Mouse (Mus musculus) hindbrain, postnatal 0 days (tissue): Measurements from ENCODE around the gene Flad1. TPM values are rescaled to one million over a fixed set of nuclear protein-coding genes. Genes with fewer than 3 reads are reported as not detected.

Source experiments
- ATAC-seq: fragments of 200-750 bp; cut with Nextera tagmentation; 2 replicates; pipeline ENCODE4 v1.8.0; 2017; ENCODE audit warnings: mild to moderate bottlenecking, moderate TSS enrichment, moderate library complexity
- DNase-seq: peaks from one replicate; pipeline ENCODE4 v3.0.0-alpha.2; 2015; ENCODE audit warnings: low spot score
- H3K27ac ChIP-seq: fragments of 300-500 bp; sonication (generic); 2 replicates; pipeline ENCODE4 v1.5.1; 2014; ENCODE audit warnings: mild to moderate bottlenecking
- H3K27me3 ChIP-seq: fragments of 300-500 bp; sonication (generic); 2 replicates; pipeline ENCODE4 v1.6.1; 2014; ENCODE audit warnings: low read length, mixed read lengths; ENCODE audit not compliant: insufficient read depth
- H3K36me3 ChIP-seq: fragments of 300-500 bp; sonication (generic); 2 replicates; pipeline ENCODE4 v1.6.1; 2014; ENCODE audit warnings: low read length, mixed read lengths; ENCODE audit not compliant: insufficient read depth
- H3K4me1 ChIP-seq: fragments of 300-500 bp; sonication (generic); 2 replicates; pipeline ENCODE4 v1.6.1; 2014; ENCODE audit warnings: antibody characterized with exemption, low read length, mixed read lengths; ENCODE audit not compliant: insufficient read depth
- H3K4me2 ChIP-seq: fragments of 300-500 bp; sonication (generic); 2 replicates; pipeline ENCODE4 v1.6.1; 2014; ENCODE audit warnings: low read depth, mild to moderate bottlenecking, low read length, moderate library complexity, mixed read lengths
- H3K4me3 ChIP-seq: fragments of 300-500 bp; sonication (generic); 2 replicates; pipeline ENCODE4 v1.5.1; 2014; ENCODE audit warnings: low read length
- H3K9ac ChIP-seq: fragments of 300-500 bp; sonication (generic); replicated peaks from 2 replicates; pipeline ENCODE4 v1.6.1; 2014; ENCODE audit warnings: mild to moderate bottlenecking, low read length, moderate library complexity, mixed read lengths
- H3K9me3 ChIP-seq: fragments of 300-500 bp; sonication (generic); 2 replicates; pipeline ENCODE4 v1.6.1; 2016; ENCODE audit warnings: low read length, mixed read lengths
- CTCF ChIP-seq: IDR thresholded peaks from 2 replicates; pipeline ENCODE4 v1.5.1; 2016; ENCODE audit warnings: antibody characterized with exemption, control low read depth, low read depth
- WGBS: fragments of 180-500 bp; shearing (Covaris S2); extraction: QIAGEN DNeasy Blood & Tissue Kit; methylation state at CpG from one replicate; pipeline ENCODE4 v1.1.7; 2014; 5-methylcytosine and 5-hydroxymethylcytosine counted together
- polyA plus RNA-seq: library from polyadenylated mRNA; unstranded; fragments of >200 nt; fragmentation: Nextera tagmentation; extraction: Ambion mirVana; gene quantifications from 2 replicates; pipeline ENCODE4 v1.2.1, GENCODE M21; 2015
- total RNA-seq: library from RNA; depleted of rRNA; stranded (reverse); fragments of >200 nt; gene quantifications from 2 replicates; pipeline ENCODE4 v1.2.3, GENCODE M21; 2014; rRNA removed

The Flad1 gene
- total and polyA plus RNA-seq, 2 experiments from 2014 or later, result 23.8 to 32.1 TPM

DNA sequence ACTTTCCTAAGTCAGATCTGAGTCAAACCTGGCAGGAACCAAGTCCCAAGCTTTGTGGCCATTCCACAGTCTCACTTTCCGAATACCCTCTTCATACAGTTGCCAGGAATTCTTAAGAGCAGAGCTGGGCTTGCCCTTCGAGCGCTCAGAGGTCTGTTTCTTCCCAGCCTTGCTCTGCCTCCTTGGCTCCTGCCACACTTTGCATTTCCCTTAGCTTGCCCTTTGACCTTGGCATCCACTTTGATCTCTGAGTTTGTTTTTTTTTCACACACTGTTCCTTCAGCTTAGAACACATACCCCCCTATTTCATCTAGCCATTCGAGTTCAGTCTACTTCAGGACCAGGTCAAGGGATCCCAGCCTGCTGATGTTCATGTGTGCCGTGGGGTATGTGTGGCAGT, 60.4 kb downstream of the Flad1 start:
- H3K4me2 ChIP-seq, result no peak overlapping the region
- no peak for TF ChIP-seq CTCF
- H3K27ac ChIP-seq, result no peak overlapping the region
- DNase-seq (no peak), ATAC-seq (no peak)
- no peak overlapping the region for H3K9ac ChIP-seq
- no peaks in the 10 kb centered on the region for H3K9me3 ChIP-seq
- no peaks in the 10 kb centered on the region for H3K27me3 ChIP-seq
- H3K36me3 ChIP-seq, result no peaks in the 10 kb centered on the region
- 0 out of 2 replicates have a peak, but pooled peaks cover 7% of the 10 kb centered on the region for H3K4me1 ChIP-seq
- H3K4me3 ChIP-seq, result no peak overlapping the region
- WGBS, result 74% methylated on average over 5 of the region's 5 CpGs

Other genes with a start within 250 kb of the Flad1 start
- gene Clk2, start 247.1 kb downstream of the Flad1 start, total RNA-seq, result 36.3 and 43.1 TPM in 2 replicates
- gene Clk2, start 247.1 kb downstream of the Flad1 start, polyA plus RNA-seq, result 13.3 and 13.7 TPM in 2 replicates
- 60.4 and 77.5 TPM in 2 replicates for gene Scamp3, start 234.4 kb downstream of the Flad1 start, total RNA-seq
- 139 and 143 TPM in 2 replicates for gene Scamp3, start 234.4 kb downstream of the Flad1 start, polyA plus RNA-seq
- gene Fam189b, start 228.7 kb downstream of the Flad1 start, total RNA-seq, result 15.2 and 19.7 TPM in 2 replicates
- gene Fam189b, start 228.7 kb downstream of the Flad1 start, polyA plus RNA-seq, result 29.1 and 29.2 TPM in 2 replicates
- gene Gba, start 208.9 kb downstream of the Flad1 start, total RNA-seq, result 62.5 and 77.4 TPM in 2 replicates
- gene Gba, start 208.9 kb downstream of the Flad1 start, polyA plus RNA-seq, result 45.8 and 46.8 TPM in 2 replicates
- 29.4 and 37.9 TPM in 2 replicates for gene Thbs3, start 196.7 kb downstream of the Flad1 start, total RNA-seq
- gene Thbs3, start 196.7 kb downstream of the Flad1 start, polyA plus RNA-seq, result 36.8 and 37.2 TPM in 2 replicates
- gene Mtx1, start 184.8 kb downstream of the Flad1 start, total RNA-seq, result 103 and 130 TPM in 2 replicates
- gene Mtx1, start 184.8 kb downstream of the Flad1 start, polyA plus RNA-seq, result 186 TPM in 2 replicates
- gene Muc1, start 182.8 kb downstream of the Flad1 start, total RNA-seq, result 1.9 TPM in 2 replicates
- 0.82 and 1.5 TPM in 2 replicates for gene Muc1, start 182.8 kb downstream of the Flad1 start, polyA plus RNA-seq
- gene Krtcap2, start 165.9 kb downstream of the Flad1 start, total RNA-seq, result 74.9 and 111 TPM in 2 replicates
- gene Krtcap2, start 165.9 kb downstream of the Flad1 start, polyA plus RNA-seq, result 250 and 268 TPM in 2 replicates
- 97.9 and 101 TPM in 2 replicates for gene Trim46, start 165.6 kb downstream of the Flad1 start, total RNA-seq
- 42.9 and 49.8 TPM in 2 replicates for gene Trim46, start 165.6 kb downstream of the Flad1 start, polyA plus RNA-seq
- 295 and 347 TPM in 2 replicates for gene Dpm3, start 152.5 kb downstream of the Flad1 start, total RNA-seq
- 95.5 and 97.8 TPM in 2 replicates for gene Dpm3, start 152.5 kb downstream of the Flad1 start, polyA plus RNA-seq
- 30.1 and 30.8 TPM in 2 replicates for gene Slc50a1, start 141.3 kb downstream of the Flad1 start, total RNA-seq
- 47.2 and 49.1 TPM in 2 replicates for gene Slc50a1, start 141.3 kb downstream of the Flad1 start, polyA plus RNA-seq
- 3.9 and 5.9 TPM in 2 replicates for gene Efna1, start 130.7 kb downstream of the Flad1 start, total RNA-seq
- gene Efna1, start 130.7 kb downstream of the Flad1 start, polyA plus RNA-seq, result 7.4 and 10.9 TPM in 2 replicates
- gene Efna3, start 88.9 kb downstream of the Flad1 start, total RNA-seq, result 107 and 171 TPM in 2 replicates
- 57.0 and 61.4 TPM in 2 replicates for gene Efna3, start 88.9 kb downstream of the Flad1 start, polyA plus RNA-seq
- 7.6 and 9.6 TPM in 2 replicates for gene Efna4, start 73.8 kb downstream of the Flad1 start, total RNA-seq
- gene Efna4, start 73.8 kb downstream of the Flad1 start, polyA plus RNA-seq, result 3.5 and 4.2 TPM in 2 replicates
- 94.4 and 107 TPM in 2 replicates for gene Adam15, start 61.9 kb downstream of the Flad1 start, total RNA-seq
- gene Adam15, start 61.9 kb downstream of the Flad1 start, polyA plus RNA-seq, result 67.6 and 73.2 TPM in 2 replicates
- 0.07 and 0.31 TPM in 2 replicates for gene Dcst2, start 49.9 kb downstream of the Flad1 start, total RNA-seq
- 0.20 and 0.42 TPM in 2 replicates for gene Dcst2, start 49.9 kb downstream of the Flad1 start, polyA plus RNA-seq
- gene Dcst1, start 46.6 kb downstream of the Flad1 start, total RNA-seq, result 0.05 TPM in 1 of 2 replicates, not detected in the other
- gene Dcst1, start 46.6 kb downstream of the Flad1 start, polyA plus RNA-seq, result 1.00 and 1.1 TPM in 2 replicates
- 3.7 and 5.4 TPM in 2 replicates for gene Zbtb7b, start 17.1 kb downstream of the Flad1 start, total RNA-seq
- gene Zbtb7b, start 17.1 kb downstream of the Flad1 start, polyA plus RNA-seq, result 0.73 and 0.82 TPM in 2 replicates
- gene Lenep, start 9.1 kb downstream of the Flad1 start, total RNA-seq, result not detected in 2 replicates
- not detected in 2 replicates for gene Lenep, start 9.1 kb downstream of the Flad1 start, polyA plus RNA-seq
- 43.6 and 45.6 TPM in 2 replicates for gene Cks1b, start 6.5 kb upstream of the Flad1 start, total RNA-seq
- gene Cks1b, start 6.5 kb upstream of the Flad1 start, polyA plus RNA-seq, result 103 and 107 TPM in 2 replicates
- gene Shc1, start 6.6 kb upstream of the Flad1 start, total RNA-seq, result 29.6 and 33.4 TPM in 2 replicates
- 12.8 and 13.9 TPM in 2 replicates for gene Shc1, start 6.6 kb upstream of the Flad1 start, polyA plus RNA-seq
- 74.1 and 74.7 TPM in 2 replicates for gene Pygo2, start 18.3 kb upstream of the Flad1 start, total RNA-seq
- 28.8 and 31.0 TPM in 2 replicates for gene Pygo2, start 18.3 kb upstream of the Flad1 start, polyA plus RNA-seq
- gene Pbxip1, start 24.8 kb upstream of the Flad1 start, total RNA-seq, result 22.5 and 33.6 TPM in 2 replicates
- 28.5 and 31.3 TPM in 2 replicates for gene Pbxip1, start 24.8 kb upstream of the Flad1 start, polyA plus RNA-seq
- gene Pmvk, start 42.7 kb upstream of the Flad1 start, total RNA-seq, result 65.4 and 74.2 TPM in 2 replicates
- 117 and 120 TPM in 2 replicates for gene Pmvk, start 42.7 kb upstream of the Flad1 start, polyA plus RNA-seq
- 20.8 and 27.3 TPM in 2 replicates for gene Kcnn3, start 108.3 kb upstream of the Flad1 start, total RNA-seq
- gene Kcnn3, start 108.3 kb upstream of the Flad1 start, polyA plus RNA-seq, result 7.2 and 7.4 TPM in 2 replicates